Mouse (Mus musculus) MEL (cell line): Measurements from ENCODE around the gene Pxn. TPM values are rescaled to one million over a fixed set of nuclear protein-coding genes. Genes with fewer than 3 reads are reported as not detected.

Experiments
- DNase-seq: peaks from one replicate; pipeline ENCODE4 v3.0.0; 2011; ENCODE audit warnings: low read depth, low spot score
- H3K27ac ChIP-seq: 2 replicates; pipeline ENCODE4 v1.5.1; 2012; ENCODE audit warnings: low read depth, mild to moderate bottlenecking, control low read depth, low read length, moderate library complexity; ENCODE audit not compliant: control insufficient read depth
- H3K27me3 ChIP-seq, 2 experiments: fragments of 150-350 bp in 1 of 2; sonication (generic) in 1 of 2; 2 replicates each; pipeline ENCODE4 v1.6.1; 2012; ENCODE audit warnings: low read length in 2 of 2, mild to moderate bottlenecking in 2 of 2, improper control_type of control experiment in 1 of 2, moderate library complexity in 1 of 2; ENCODE audit not compliant: insufficient read depth in 2 of 2, control insufficient read depth in 1 of 2
- H3K36me3 ChIP-seq, 2 experiments: 2 replicates each; pipeline ENCODE4 v1.6.1; 2012 to 2014; ENCODE audit warnings: low read length in 2 of 2, improper control_type of control experiment in 1 of 2, inconsistent platforms in 1 of 2, mild to moderate bottlenecking in 1 of 2; ENCODE audit not compliant: insufficient read depth in 2 of 2, control insufficient read depth in 1 of 2
- H3K4me1 ChIP-seq, 2 experiments: fragments of 150-350 bp in 1 of 2; sonication (generic) in 1 of 2; 2 replicates each; pipeline ENCODE4 v1.6.1; 2012; ENCODE audit warnings: low read length in 2 of 2, improper control_type of control experiment in 1 of 2, mild to moderate bottlenecking in 1 of 2; ENCODE audit not compliant: insufficient read depth in 2 of 2, control insufficient read depth in 1 of 2
- H3K4me3 ChIP-seq, 2 experiments: fragments of 150-350 bp in 1 of 2; sonication (generic) in 1 of 2; 2 replicates each; pipeline ENCODE4 v1.5.1; 2012; ENCODE audit warnings: low read depth in 2 of 2, low read length in 2 of 2, mild to moderate bottlenecking in 2 of 2, moderate library complexity in 2 of 2, control low read depth in 1 of 2, improper control_type of control experiment in 1 of 2; ENCODE audit not compliant: control insufficient read depth in 1 of 2, insufficient read depth in 1 of 2
- H3K79me2 ChIP-seq: 2 replicates; pipeline ENCODE4 v1.6.1; 2012; ENCODE audit warnings: mild to moderate bottlenecking, low read length, moderate library complexity; ENCODE audit not compliant: control insufficient read depth, poor library complexity, insufficient read depth
- H3K9ac ChIP-seq: 2 replicates; pipeline ENCODE4 v1.6.1; 2012; ENCODE audit warnings: low read depth, mild to moderate bottlenecking, control low read depth, low read length, moderate library complexity; ENCODE audit not compliant: control insufficient read depth, poor library complexity, severe bottlenecking
- H3K9me3 ChIP-seq: fragments of 150-350 bp; sonication (generic); replicated peaks from 2 replicates; pipeline ENCODE4 v1.6.1; 2012; ENCODE audit warnings: mild to moderate bottlenecking, low read length, improper control_type of control experiment, moderate library complexity; ENCODE audit not compliant: insufficient read depth
- BHLHE40 ChIP-seq: IDR thresholded peaks from 2 replicates; pipeline ENCODE4 v1.6.1; 2012; ENCODE audit warnings: low read depth, mild to moderate bottlenecking, inconsistent platforms, low read length, improper control_type of control experiment, borderline replicate concordance
- CTCF ChIP-seq, 3 experiments: IDR thresholded peaks in 2 of 3; conservative IDR thresholded peaks in 1 of 3; 2 replicates each; pipeline ENCODE4 v1.5.1; 2011 to 2012; ENCODE audit warnings: low read length in 3 of 3, low read depth in 2 of 3, mild to moderate bottlenecking in 2 of 3, improper control_type of control experiment in 1 of 3, inconsistent platforms in 1 of 3, mixed read lengths in 1 of 3, moderate library complexity in 1 of 3; ENCODE audit not compliant: control insufficient read depth in 1 of 3, insufficient read depth in 1 of 3, poor library complexity in 1 of 3, severe bottlenecking in 1 of 3
- E2F4 ChIP-seq: IDR thresholded peaks from 2 replicates; pipeline ENCODE4 v1.6.1; 2011; ENCODE audit warnings: low read depth, low read length, improper control_type of control experiment, borderline replicate concordance
- ELF1 ChIP-seq: IDR thresholded peaks from 2 replicates; pipeline ENCODE4 v1.6.1; 2014; ENCODE audit warnings: low read depth, mild to moderate bottlenecking, inconsistent platforms, low read length, improper control_type of control experiment, moderate library complexity
- ETS1 ChIP-seq: IDR thresholded peaks from 2 replicates; pipeline ENCODE4 v1.6.1; 2012; ENCODE audit warnings: low read depth, mild to moderate bottlenecking, inconsistent platforms, low read length, improper control_type of control experiment, moderate library complexity
- GABPA ChIP-seq: IDR thresholded peaks from 2 replicates; pipeline ENCODE4 v1.6.1; 2012; ENCODE audit warnings: low read depth, mild to moderate bottlenecking, inconsistent platforms, low read length, improper control_type of control experiment, moderate library complexity
- GATA1 ChIP-seq: IDR thresholded peaks from 2 replicates; pipeline ENCODE4 v1.6.1; 2011; ENCODE audit warnings: low read depth, low read length, improper control_type of control experiment
- JUND ChIP-seq: IDR thresholded peaks from 2 replicates; pipeline ENCODE4 v1.6.1; 2011; ENCODE audit warnings: low read depth, mild to moderate bottlenecking, improper control_type of control experiment, low read length
- KAT2A ChIP-seq: conservative IDR thresholded peaks from 2 replicates; pipeline ENCODE4 v1.6.1; 2012; ENCODE audit warnings: low read depth, low read length, improper control_type of control experiment, inconsistent platforms
- MAFK ChIP-seq: IDR thresholded peaks from 2 replicates; pipeline ENCODE4 v1.6.1; 2011; ENCODE audit warnings: low read depth, mild to moderate bottlenecking, low read length, improper control_type of control experiment, borderline replicate concordance
- MAX ChIP-seq: IDR thresholded peaks from 2 replicates; pipeline ENCODE4 v1.6.1; 2011; ENCODE audit warnings: low read length, improper control_type of control experiment
- MEF2A ChIP-seq: IDR thresholded peaks from 2 replicates; pipeline ENCODE4 v1.6.1; 2014; ENCODE audit warnings: low read depth, mild to moderate bottlenecking, inconsistent platforms, low read length, improper control_type of control experiment; ENCODE audit not compliant: poor library complexity, insufficient replicate concordance, severe bottlenecking; ENCODE audit errors: extremely low read depth
- NELFE ChIP-seq: IDR thresholded peaks from 2 replicates; pipeline ENCODE4 v1.6.1; 2011; ENCODE audit warnings: low read depth, low read length, improper control_type of control experiment
- NRF1 ChIP-seq: IDR thresholded peaks from 2 replicates; pipeline ENCODE4 v1.6.1; 2014; ENCODE audit warnings: low read depth, mild to moderate bottlenecking, inconsistent platforms, low read length, improper control_type of control experiment, moderate library complexity; ENCODE audit not compliant: poor library complexity, insufficient read depth, severe bottlenecking
- RAD21 ChIP-seq: IDR thresholded peaks from 2 replicates; pipeline ENCODE4 v1.6.1; 2011; ENCODE audit warnings: mild to moderate bottlenecking, low read depth, low read length, improper control_type of control experiment
- TBP ChIP-seq: IDR thresholded peaks from 2 replicates; pipeline ENCODE4 v1.8.0; 2011; ENCODE audit warnings: low read depth, low read length, improper control_type of control experiment
- TCF12 ChIP-seq: IDR thresholded peaks from 2 replicates; pipeline ENCODE4 v1.6.1; 2014; ENCODE audit warnings: low read depth, mild to moderate bottlenecking, inconsistent platforms, low read length, improper control_type of control experiment, moderate library complexity
- USF1 ChIP-seq: IDR thresholded peaks from 2 replicates; pipeline ENCODE4 v1.6.1; 2014; ENCODE audit warnings: low read depth, mild to moderate bottlenecking, inconsistent platforms, low read length, improper control_type of control experiment, moderate library complexity
- ZC3H11A ChIP-seq: IDR thresholded peaks from 2 replicates; pipeline ENCODE4 v1.6.1; 2012; ENCODE audit warnings: low read depth, mild to moderate bottlenecking, inconsistent platforms, low read length, improper control_type of control experiment
- ZKSCAN1 ChIP-seq: IDR thresholded peaks from 2 replicates; pipeline ENCODE4 v1.6.1; 2012; ENCODE audit warnings: low read depth, mild to moderate bottlenecking, inconsistent platforms, low read length, improper control_type of control experiment, moderate library complexity
- ZNF384 ChIP-seq: IDR thresholded peaks from 2 replicates; pipeline ENCODE4 v1.6.1; 2012; ENCODE audit warnings: low read depth, mild to moderate bottlenecking, inconsistent platforms, low read length, improper control_type of control experiment
- polyA plus RNA-seq, 2 experiments: library from polyadenylated mRNA; stranded (reverse) in 1 of 2; unstranded in 1 of 2; fragments of >175 nt in 1 of 2; fragments of >200 nt in 1 of 2; gene quantifications; 2 replicates each; pipeline versions ENCODE4 v1.2.1 to v1.2.4; 2012; ENCODE audit warnings: low replicate concordance in 2 of 2, low read depth in 1 of 2; ENCODE audit not compliant: insufficient read length in 2 of 2, insufficient read depth in 1 of 2, missing spikeins in 1 of 2
- total RNA-seq: library from RNA; depleted of rRNA; stranded (reverse); fragments of 300-350 nt; gene quantifications from 2 replicates; pipeline ENCODE4 v1.2.3, GENCODE M21; 2012

The Pxn gene
- total and polyA plus RNA-seq, 3 experiments: 15.2 to 167 (median 29.2) TPM

GRCm38 (mm10) chr5:115470766-115471531, 35.5 kb upstream of the Pxn start:
- Histone ChIP-seq H3K4me1 (peaks cover 0 to 9% of the 10 kb centered on the region in 2 experiments; a peak in 1 of 4 replicates), H3K27ac (no peak overlapping the region), H3K27me3 (no peaks in the 10 kb centered on the region), H3K9ac (no peak overlapping the region), H3K4me3 (no peak overlapping the region), H3K79me2 (no peaks in the 10 kb centered on the region), H3K9me3 (no peaks in the 10 kb centered on the region), H3K36me3 (peaks cover 0 to 4% of the 10 kb centered on the region in 2 experiments; a peak in 2 of 4 replicates)
- TF ChIP-seq ELF1: no peak
- no peak for TF ChIP-seq MAFK
- no peak for TF ChIP-seq ZC3H11A
- 0 out of 6 replicates have a peak, but pooled peaks of 1 of the 3 experiments have one; percentile 7 for TF ChIP-seq CTCF (IDR thresholded peaks at IDR 0.05 in 2 of 3, conservative IDR thresholded peaks at IDR 0.05 in 1 of 3; ENCODE audit: control insufficient read depth in 1 of 3, insufficient read depth in 1 of 3, low read depth in 2 of 3, low read length in 3 of 3, poor library complexity in 1 of 3, severe bottlenecking in 1 of 3)
- TF ChIP-seq USF1: no peak
- no peak for DNase-seq

GRCm38 (mm10) chr5:115473191-115473590, 33.3 kb upstream of the Pxn start:
- no peak overlapping the region for H3K4me3 ChIP-seq
- H3K79me2 ChIP-seq: no peaks in the 10 kb centered on the region
- H3K9ac ChIP-seq: no peak overlapping the region
- TF ChIP-seq ETS1: no peak
- TF ChIP-seq CTCF (IDR thresholded peaks at IDR 0.05 in 2 of 3, conservative IDR thresholded peaks at IDR 0.05 in 1 of 3; ENCODE audit: control insufficient read depth in 1 of 3, insufficient read depth in 1 of 3, low read depth in 2 of 3, low read length in 3 of 3, poor library complexity in 1 of 3, severe bottlenecking in 1 of 3): peak; percentile 29 to 69 (median 29); a peak in 3 of 6 replicates
- TF ChIP-seq, all 39 proteins: peak for 1
- no peaks in the 10 kb centered on the region for H3K27me3 ChIP-seq
- H3K9me3 ChIP-seq: no peaks in the 10 kb centered on the region
- H3K4me1 ChIP-seq: peaks cover 0 to 3% of the 10 kb centered on the region in 2 experiments; a peak in 1 of 4 replicates
- H3K27ac ChIP-seq: no peak overlapping the region
- H3K36me3 ChIP-seq: no peaks in the 10 kb centered on the region; a peak in 1 of 4 replicates
- DNase-seq: peak; percentile 22

GRCm38 (mm10) chr5:115474174-115474828, 32.2 kb upstream of the Pxn start:
- no peak for TF ChIP-seq JUND
- no peak for TF ChIP-seq E2F4
- no peak for TF ChIP-seq TBP
- TF ChIP-seq NELFE: no peak
- TF ChIP-seq MEF2A: no peak
- no peak for TF ChIP-seq KAT2A
- no peak for TF ChIP-seq RAD21
- TF ChIP-seq ZNF384: no peak
- no peak for TF ChIP-seq ELF1
- no peak for TF ChIP-seq NRF1
- TF ChIP-seq MAX: no peak
- no peak for TF ChIP-seq GATA1
- TF ChIP-seq ZKSCAN1: no peak
- TF ChIP-seq BHLHE40: no peak
- no peak for TF ChIP-seq TCF12
- no peak for TF ChIP-seq GABPA
- DNase-seq: no peak
- no peak overlapping the region for H3K4me3 ChIP-seq
- H3K27ac ChIP-seq: no peak overlapping the region
- H3K4me1 ChIP-seq: peaks cover 0 to 3% of the 10 kb centered on the region in 2 experiments; a peak in 1 of 4 replicates
- H3K27me3 ChIP-seq: no peaks in the 10 kb centered on the region
- no peaks in the 10 kb centered on the region for H3K79me2 ChIP-seq
- no peak overlapping the region for H3K9ac ChIP-seq
- H3K36me3 ChIP-seq: no peaks in the 10 kb centered on the region; a peak in 1 of 4 replicates
- no peaks in the 10 kb centered on the region for H3K9me3 ChIP-seq
